Mouse (Mus musculus): ENCODE measurements around the gene Ilk. TPM values are rescaled to one million over a fixed set of nuclear protein-coding genes. Genes with fewer than 3 reads are reported as not detected.

Ilk gene
- polyA plus RNA-seq, 1 experiment from 2014 or later = 373 TPM

DNA sequence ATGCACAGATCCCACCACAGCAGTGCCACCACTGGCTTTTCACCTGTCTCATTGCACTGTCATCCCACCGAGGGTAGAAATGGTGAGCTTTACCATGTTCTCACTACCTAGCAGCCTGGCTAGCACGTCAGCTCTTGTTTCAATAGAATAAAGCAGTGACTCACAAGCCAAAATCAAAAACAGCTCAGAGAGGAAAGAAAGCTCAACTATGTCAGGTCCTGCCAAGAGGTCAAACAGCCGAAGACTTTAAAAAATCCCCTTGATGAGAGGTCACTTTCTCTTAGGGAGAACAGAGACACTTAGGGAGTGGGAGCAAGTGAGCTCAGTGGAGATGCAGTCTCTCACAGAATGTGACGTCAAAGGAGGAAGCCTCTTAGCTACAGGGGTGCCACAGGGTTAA, 47.5 kb downstream of the Ilk start:
- Histone ChIP-seq H3K27me3 (ENCODE audit: control insufficient read depth, insufficient read depth, low read length) (no peaks in the 10 kb centered on the region), H3K9me3 (ENCODE audit: control insufficient read depth, low read depth, low read length) (no peaks in the 10 kb centered on the region), H3K4me1 (ENCODE audit: control insufficient read depth, insufficient read depth, low read length) (peaks cover 30% of the 10 kb centered on the region), H3K36me3 (ENCODE audit: control insufficient read depth, insufficient read depth, low read length) (peaks cover 5% of the 10 kb centered on the region; the same call in 1 of the 2 replicates), H3K4me2 (replicated peaks; ENCODE audit: low read depth, low read length) (no peak overlapping the region), H3K4me3 (ENCODE audit: low read depth, low read length) (no peak overlapping the region), H3K9ac (replicated peaks; ENCODE audit: low read depth, low read length) (no peak overlapping the region), H3K27ac (ENCODE audit: low read length) (no peak overlapping the region)
- ATAC-seq (ENCODE audit: insufficient number of reproducible peaks, insufficient read depth, low FRiP score, low read depth) = no peak
- 43% methylated on average over 4 of the region's 4 CpGs for WGBS

DNA sequence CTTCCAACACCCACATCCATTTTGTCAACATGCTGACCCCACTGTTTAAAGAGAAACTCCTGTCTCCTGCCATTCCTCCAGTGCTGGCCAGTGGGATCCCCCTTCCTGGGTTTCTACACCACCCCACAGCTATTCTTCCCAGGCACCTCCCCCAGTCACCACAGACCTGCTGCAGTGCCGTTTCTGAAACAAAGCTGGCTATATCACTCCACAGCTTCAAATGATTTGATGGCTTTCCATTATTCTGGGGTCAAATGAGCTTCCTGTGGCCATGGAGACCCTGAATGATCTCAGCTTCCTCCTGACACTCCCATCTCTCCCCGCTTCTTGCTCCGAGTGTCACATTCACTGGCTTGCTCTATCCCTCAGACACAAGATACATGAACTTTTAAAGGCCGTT, 48.2 kb downstream of the Ilk start:
- Histone ChIP-seq H3K4me2 (replicated peaks; ENCODE audit: low read depth, low read length) (peak overlapping the region; percentile 70), H3K36me3 (ENCODE audit: control insufficient read depth, insufficient read depth, low read length) (peaks cover 5% of the 10 kb centered on the region; the same call in 1 of the 2 replicates), H3K9me3 (ENCODE audit: control insufficient read depth, low read depth, low read length) (no peaks in the 10 kb centered on the region), H3K4me3 (ENCODE audit: low read depth, low read length) (no peak overlapping the region), H3K9ac (replicated peaks; ENCODE audit: low read depth, low read length) (no peak overlapping the region), H3K27ac (ENCODE audit: low read length) (no peak overlapping the region), H3K27me3 (ENCODE audit: control insufficient read depth, insufficient read depth, low read length) (no peaks in the 10 kb centered on the region), H3K4me1 (ENCODE audit: control insufficient read depth, insufficient read depth, low read length) (peaks cover 23% of the 10 kb centered on the region)
- ATAC-seq (ENCODE audit: insufficient number of reproducible peaks, insufficient read depth, low FRiP score, low read depth) = no peak
- WGBS = 17% methylated on average over 4 of the region's 4 CpGs

DNA sequence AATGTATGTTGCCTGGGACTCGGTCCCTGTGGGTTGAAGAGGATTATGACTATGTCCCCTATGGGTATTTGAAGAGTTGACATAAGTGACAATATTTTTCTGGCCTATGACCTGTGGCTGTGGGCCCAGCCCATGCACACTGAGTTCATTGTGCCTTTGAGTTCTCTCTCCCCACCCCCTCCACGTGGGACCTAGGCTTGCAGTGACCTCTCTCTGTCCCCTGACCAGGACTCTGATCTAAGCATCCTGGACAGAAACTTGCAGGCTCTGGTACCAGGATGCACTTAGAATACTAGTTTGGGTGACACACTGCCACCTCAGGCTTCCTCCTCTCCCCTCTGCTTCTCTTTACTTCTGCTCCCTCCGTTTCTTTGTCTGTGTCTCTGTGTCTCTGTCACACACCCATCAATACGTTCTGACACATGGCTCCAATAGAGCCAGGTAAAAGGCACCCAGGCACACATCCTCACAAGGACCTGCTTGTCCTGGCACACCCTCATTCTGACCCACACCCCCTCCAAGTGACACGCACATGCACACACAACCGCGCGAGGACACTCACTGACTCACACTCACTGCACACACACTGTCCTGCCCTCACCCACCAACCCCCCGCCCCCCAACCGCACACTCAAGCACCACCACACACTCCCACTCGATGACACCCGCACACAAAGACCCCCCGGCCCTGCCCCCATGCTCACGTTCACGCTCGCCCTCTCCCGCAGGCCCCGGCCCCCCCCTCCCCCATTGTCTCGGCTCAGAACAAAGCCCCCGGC, 50.3 kb downstream of the Ilk start:
- peak overlapping the region; percentile 98 for H3K9ac ChIP-seq (replicated peaks; ENCODE audit: low read depth, low read length)
- peak overlapping the region; percentile 70 for H3K4me2 ChIP-seq (replicated peaks; ENCODE audit: low read depth, low read length)
- H3K27ac ChIP-seq (ENCODE audit: low read length) = peak overlapping the region; percentile 89
- WGBS = 5% methylated on average over 20 of the region's 20 CpGs
- H3K4me1 ChIP-seq (ENCODE audit: control insufficient read depth, insufficient read depth, low read length) = peaks cover 23% of the 10 kb centered on the region
- peak; percentile 35 for ATAC-seq (ENCODE audit: insufficient number of reproducible peaks, insufficient read depth, low FRiP score, low read depth)
- no peaks in the 10 kb centered on the region for H3K9me3 ChIP-seq (ENCODE audit: control insufficient read depth, low read depth, low read length)
- no peaks in the 10 kb centered on the region for H3K27me3 ChIP-seq (ENCODE audit: control insufficient read depth, insufficient read depth, low read length)
- no peaks in the 10 kb centered on the region; the same call in 1 of the 2 replicates for H3K36me3 ChIP-seq (ENCODE audit: control insufficient read depth, insufficient read depth, low read length)
- peak overlapping the region; percentile 83 for H3K4me3 ChIP-seq (ENCODE audit: low read depth, low read length)

DNA sequence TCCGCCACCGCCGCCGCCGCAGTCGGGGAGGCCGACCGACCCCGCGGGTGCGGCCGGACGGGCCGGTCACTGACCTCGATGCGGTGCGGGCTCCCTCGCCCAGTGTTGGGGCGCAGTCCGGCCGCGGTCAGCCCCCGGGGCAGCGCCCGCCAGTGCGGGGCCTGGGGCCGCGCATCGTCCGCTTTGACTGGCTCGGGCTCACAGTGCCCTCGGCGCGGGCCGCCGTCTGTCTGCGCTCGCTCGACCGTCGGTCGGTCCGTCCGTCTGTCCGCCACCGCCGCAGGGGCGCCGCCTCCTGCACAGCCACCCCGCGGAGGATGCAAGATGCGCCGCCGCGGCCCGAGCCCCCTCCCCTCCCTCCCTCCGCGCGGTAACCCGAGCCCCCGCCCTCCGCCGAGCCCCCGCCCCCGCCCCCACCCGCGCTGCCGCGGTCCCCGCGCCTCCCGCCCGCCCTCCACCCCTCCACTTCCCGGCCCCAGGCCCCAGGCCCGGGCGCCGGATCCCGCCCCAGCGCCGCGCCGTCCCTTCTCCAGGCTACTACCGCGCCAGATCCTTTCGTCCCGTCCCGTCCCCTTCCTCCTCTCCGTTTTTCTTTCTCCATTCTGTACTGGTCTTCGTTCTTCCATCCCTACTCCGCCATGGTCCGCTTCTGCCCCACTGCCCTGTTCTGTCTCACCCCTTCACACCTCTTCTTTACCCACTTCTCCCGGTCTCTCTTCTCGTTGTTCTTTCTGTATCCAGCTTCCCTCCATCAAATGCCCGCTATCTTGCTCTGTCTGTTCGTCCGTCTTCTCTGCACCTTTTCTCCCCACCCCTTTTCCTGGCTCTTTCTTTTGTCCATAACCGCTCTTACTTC, 51.1 kb downstream of the Ilk start, which contains the start of gene Dchs1:
Gene Dchs1 (minus strand): TSS at position 370 of the 856 bp plus-strand sequence.
- H3K9me3 ChIP-seq (ENCODE audit: control insufficient read depth, low read depth, low read length) = no peaks in the 10 kb centered on the region
- peak within 1 kb of the TSS; percentile 98 for H3K9ac ChIP-seq (replicated peaks; ENCODE audit: low read depth, low read length)
- peak within 1 kb of the TSS; percentile 83 for H3K4me3 ChIP-seq (ENCODE audit: low read depth, low read length)
- peaks cover 23% of the 10 kb centered on the region for H3K4me1 ChIP-seq (ENCODE audit: control insufficient read depth, insufficient read depth, low read length)
- peak within 1 kb of the TSS; percentile 89 for H3K27ac ChIP-seq (ENCODE audit: low read length)
- H3K36me3 ChIP-seq (ENCODE audit: control insufficient read depth, insufficient read depth, low read length) = no peaks in the 10 kb centered on the region
- peak within 1 kb of the TSS; percentile 70 for H3K4me2 ChIP-seq (replicated peaks; ENCODE audit: low read depth, low read length)
- no peaks in the 10 kb centered on the region for H3K27me3 ChIP-seq (ENCODE audit: control insufficient read depth, insufficient read depth, low read length)
- peak; percentile 82 for ATAC-seq (ENCODE audit: insufficient number of reproducible peaks, insufficient read depth, low FRiP score, low read depth)
- under 1% methylated on average over 63 of the region's 97 CpGs for WGBS

DNA sequence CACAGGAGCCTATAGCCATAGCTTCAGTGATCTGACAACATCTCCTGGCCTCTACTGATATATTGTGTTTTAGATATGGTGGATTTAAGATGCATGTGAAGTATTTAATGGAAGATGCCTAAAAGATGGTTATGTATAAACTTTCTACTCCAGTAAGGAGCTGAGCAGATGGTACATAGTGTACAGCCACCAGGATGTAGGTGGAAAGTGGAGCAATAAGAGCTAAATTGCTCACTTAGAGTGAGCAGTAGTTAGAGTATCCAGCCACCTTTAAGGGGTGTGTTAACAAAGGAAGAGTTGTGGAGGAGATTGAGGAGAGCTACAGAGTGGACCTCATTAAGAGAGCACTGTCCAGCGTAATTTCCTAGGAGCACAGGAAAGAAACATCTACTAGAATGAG, 54.8 kb downstream of the Ilk start:
- Histone ChIP-seq H3K4me3 (ENCODE audit: low read depth, low read length) (no peak overlapping the region), H3K4me2 (replicated peaks; ENCODE audit: low read depth, low read length) (no peak overlapping the region), H3K27me3 (ENCODE audit: control insufficient read depth, insufficient read depth, low read length) (no peaks in the 10 kb centered on the region), H3K9me3 (ENCODE audit: control insufficient read depth, low read depth, low read length) (no peaks in the 10 kb centered on the region), H3K9ac (replicated peaks; ENCODE audit: low read depth, low read length) (no peak overlapping the region), H3K36me3 (ENCODE audit: control insufficient read depth, insufficient read depth, low read length) (no peaks in the 10 kb centered on the region), H3K27ac (ENCODE audit: low read length) (no peak overlapping the region), H3K4me1 (ENCODE audit: control insufficient read depth, insufficient read depth, low read length) (0 out of 2 replicates have a peak, but pooled peaks cover 2% of the 10 kb centered on the region)
- ATAC-seq (ENCODE audit: insufficient number of reproducible peaks, insufficient read depth, low FRiP score, low read depth) = no peak
- 82% methylated on average over 1 of the region's 1 CpGs for WGBS

Other genes starting within 250 kb of the Ilk start
- 40.4 and 40.6 TPM in 2 replicates for gene Smpd1, start 182.2 kb upstream of the Ilk start, polyA plus RNA-seq (2014; fragmentation: Nextera tagmentation; extraction: Ambion mirVana)
- 41.8 and 47.2 TPM in 2 replicates for gene Apbb1, start 154.9 kb upstream of the Ilk start, polyA plus RNA-seq (2014; fragmentation: Nextera tagmentation; extraction: Ambion mirVana)
- 0.38 and 0.46 TPM in 2 replicates for gene Hpx, start 136.5 kb upstream of the Ilk start, polyA plus RNA-seq (2014; fragmentation: Nextera tagmentation; extraction: Ambion mirVana)
- 28.8 and 29.1 TPM in 2 replicates for gene Trim3, start 103.0 kb upstream of the Ilk start, polyA plus RNA-seq (2014; fragmentation: Nextera tagmentation; extraction: Ambion mirVana)
- 203 and 209 TPM in 2 replicates for gene Timm10b, start 96.5 kb upstream of the Ilk start, polyA plus RNA-seq (2014; fragmentation: Nextera tagmentation; extraction: Ambion mirVana)
- gene Arfip2, start 96.2 kb upstream of the Ilk start, polyA plus RNA-seq (2014; fragmentation: Nextera tagmentation; extraction: Ambion mirVana) = 88.9 and 94.0 TPM in 2 replicates
- 24.1 and 35.7 TPM in 2 replicates for gene Gm45799, start 96.0 kb upstream of the Ilk start, polyA plus RNA-seq (2014; fragmentation: Nextera tagmentation; extraction: Ambion mirVana)
- gene Dnhd1, start 85.8 kb upstream of the Ilk start, polyA plus RNA-seq (2014; fragmentation: Nextera tagmentation; extraction: Ambion mirVana) = 1.5 and 2.0 TPM in 2 replicates
- gene Rrp8, start 793 bp downstream of the Ilk start, polyA plus RNA-seq (2014; fragmentation: Nextera tagmentation; extraction: Ambion mirVana) = 39.0 and 40.2 TPM in 2 replicates
- gene Taf10, start 7.8 kb downstream of the Ilk start, polyA plus RNA-seq (2014; fragmentation: Nextera tagmentation; extraction: Ambion mirVana) = 133 and 135 TPM in 2 replicates
- gene Tpp1, start 15.6 kb downstream of the Ilk start, polyA plus RNA-seq (2014; fragmentation: Nextera tagmentation; extraction: Ambion mirVana) = 79.9 and 80.2 TPM in 2 replicates
- 18.7 and 20.5 TPM in 2 replicates for gene Dchs1, start 51.1 kb downstream of the Ilk start, polyA plus RNA-seq (2014; fragmentation: Nextera tagmentation; extraction: Ambion mirVana)
- 349 TPM in 2 replicates for gene Mrpl17, start 74.5 kb downstream of the Ilk start, polyA plus RNA-seq (2014; fragmentation: Nextera tagmentation; extraction: Ambion mirVana)
- 1.4 TPM in 1 of 2 replicates, not detected in the other for gene Gm4070, start 217.4 kb downstream of the Ilk start, polyA plus RNA-seq (2014; fragmentation: Nextera tagmentation; extraction: Ambion mirVana)

All from stomach, embryonic 14.5 days (tissue).